Mouse (Mus musculus): ENCODE measurements at regions not wholly inside any gene's neighbourhood (a gene's known extent, or its start where the extent isn't known, plus 50 kb on each side); places are given as distances from the start of the nearest gene placed in this dataset.

DNA sequence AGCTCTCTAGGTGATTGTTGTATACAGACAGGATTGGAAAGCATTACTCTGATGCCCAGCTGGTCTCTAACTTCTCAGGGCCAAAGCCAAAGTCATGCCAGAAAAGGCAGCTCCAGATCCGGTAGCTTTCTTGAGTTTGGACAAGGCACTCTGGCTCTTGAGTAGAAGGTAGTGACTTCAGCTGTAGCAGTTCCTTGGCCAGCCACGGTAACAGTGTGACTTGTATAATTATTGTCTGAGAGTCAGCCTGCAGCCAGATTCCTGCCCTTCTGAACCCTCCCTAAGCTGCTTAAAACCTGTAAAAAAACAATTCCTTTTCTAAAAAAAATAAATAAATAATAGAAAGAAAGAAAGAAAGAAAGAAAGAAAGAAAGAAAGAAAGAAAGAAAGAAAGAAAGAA is 843.0 kb downstream of the Diaph3 start:
- TF ChIP-seq MYB (IDR thresholded peaks at IDR 0.05; ENCODE audit: low read depth, low read length) (no peak), NELFE (IDR thresholded peaks at IDR 0.05; ENCODE audit: low read depth, low read length) (no peak), ELF1 (IDR thresholded peaks at IDR 0.05; ENCODE audit: low read depth, low read length) (no peak), ETS1 (IDR thresholded peaks at IDR 0.05; ENCODE audit: low read depth, low read length) (no peak), USF1 (IDR thresholded peaks at IDR 0.05; ENCODE audit: low read depth, low read length) (no peak), GATA1 (IDR thresholded peaks at IDR 0.05; ENCODE audit: low read depth, low read length) (no peak), SIN3A (IDR thresholded peaks at IDR 0.05; ENCODE audit: low read length) (no peak), MEF2A (IDR thresholded peaks at IDR 0.05; ENCODE audit: extremely low read depth, insufficient replicate concordance, low read depth, low read length, poor library complexity, severe bottlenecking) (no peak), MXI1 (IDR thresholded peaks at IDR 0.05; ENCODE audit: low read depth, low read length) (no peak), CTCF (IDR thresholded peaks at IDR 0.05 in 2 of 3, conservative IDR thresholded peaks at IDR 0.05 in 1 of 3; ENCODE audit: control insufficient read depth in 1 of 3, insufficient read depth in 1 of 3, low read depth in 2 of 3, low read length in 3 of 3, poor library complexity in 1 of 3, severe bottlenecking in 1 of 3) (no peak), TAL1 (IDR thresholded peaks at IDR 0.05; ENCODE audit: low read length) (no peak)

Data from MEL (cell line).